Mouse (Mus musculus) thymus, adult 2 months (tissue): ENCODE measurements around the gene Erich6.

Experiments used
- CTCF ChIP-seq: fragments of 200-500 bp; IDR thresholded peaks from 2 replicates; pipeline ENCODE4 v1.5.1; 2012; ENCODE audit warnings: mild to moderate bottlenecking, control low read depth, low read length, moderate library complexity, borderline replicate concordance; ENCODE audit not compliant: control insufficient read depth, poor library complexity, insufficient read depth; ENCODE audit errors: extremely low read depth
- POLR2A ChIP-seq: fragments of 200-500 bp; IDR thresholded peaks from 2 replicates; pipeline ENCODE4 v1.6.1; 2012; ENCODE audit warnings: mild to moderate bottlenecking, low read length, control low read depth, moderate library complexity; ENCODE audit not compliant: control insufficient read depth, poor library complexity, insufficient read depth; ENCODE audit errors: extremely low read depth

GRCm38 (mm10) chr3:58570821-58571220 lies 66.2 kb downstream of the Erich6 start:
- TF ChIP-seq POLR2A (no peak), CTCF (no peak)
